Mouse (Mus musculus) embryonic stem cell, embryonic (primary cell): Measurements from ENCODE around the gene Pde2a.

Experiments used
- CTCF ChIA-PET, 4 experiments: fragments of 300-600 bp in 2 of 4; fragments of 350-600 bp in 2 of 4; sonication (Branson Sonifier 250); formaldehyde crosslinking; loops; one replicate each; lab custom pipeline; 2022; ENCODE audit warnings: inconsistent platforms in 2 of 4; lab: Charles Lee
- POLR2A ChIA-PET, 4 experiments: fragments of 300-600 bp in 2 of 4; fragments of 350-600 bp in 2 of 4; sonication (Branson Sonifier 250); formaldehyde crosslinking; loops; one replicate each; lab custom pipeline; 2022; ENCODE audit warnings: antibody characterized with exemption in 4 of 4, inconsistent platforms in 1 of 4; lab: Charles Lee

Pde2a gene

DNA sequence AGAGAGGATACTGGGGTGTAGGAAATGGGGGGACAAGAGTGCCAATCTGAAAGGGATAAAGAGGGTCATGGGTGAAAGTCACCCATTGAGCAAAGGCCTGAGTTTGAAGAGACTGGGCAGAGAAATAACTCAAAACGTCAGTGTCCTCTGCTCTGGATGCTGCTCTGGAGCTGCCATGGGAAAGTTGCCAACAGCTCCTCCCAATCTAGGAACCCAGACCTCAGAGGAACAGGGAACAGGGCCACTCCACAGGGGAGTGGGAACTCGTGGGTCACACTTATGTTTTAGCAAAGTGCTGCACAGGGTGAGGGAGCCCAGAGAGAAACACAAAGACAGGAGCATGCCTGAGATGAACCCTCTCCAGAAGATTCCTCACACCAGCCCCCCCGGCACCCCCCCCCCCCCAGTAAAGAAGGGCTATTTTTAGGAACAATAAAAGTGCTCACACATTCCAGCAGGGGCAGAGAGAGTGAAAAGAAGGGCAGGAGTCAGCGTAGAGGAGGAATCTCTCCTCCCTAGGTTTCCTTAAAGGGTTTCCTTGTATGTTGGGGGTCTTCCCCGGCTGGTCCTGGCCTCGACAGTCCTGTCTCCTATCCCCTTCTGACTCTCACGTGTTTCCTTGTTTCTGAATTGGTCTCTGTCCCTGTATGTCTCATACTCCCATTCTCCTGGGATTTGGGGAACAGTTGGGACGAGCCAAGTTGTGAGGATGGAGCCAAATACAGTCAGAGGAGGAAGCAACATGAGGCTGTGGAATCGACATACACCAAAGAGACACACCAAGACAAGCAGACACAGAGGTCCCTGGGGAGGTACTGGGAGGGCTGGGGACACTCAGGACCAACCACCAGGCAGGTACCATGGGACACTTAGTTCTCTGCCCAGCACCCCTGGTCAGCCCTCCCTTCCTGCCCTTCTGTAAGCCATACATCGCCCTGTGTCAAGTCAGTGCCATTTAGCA lies 51.4 kb downstream of the Pde2a start:
- POLR2A ChIA-PET, result no interaction called here
- CTCF ChIA-PET, result interaction anchor here in 1 of 4 experiments (1.3 kb wide), 1 partner anchor 45 kb away, joined by 3 read pairs; no protein-coding TSS in a partner anchor

DNA sequence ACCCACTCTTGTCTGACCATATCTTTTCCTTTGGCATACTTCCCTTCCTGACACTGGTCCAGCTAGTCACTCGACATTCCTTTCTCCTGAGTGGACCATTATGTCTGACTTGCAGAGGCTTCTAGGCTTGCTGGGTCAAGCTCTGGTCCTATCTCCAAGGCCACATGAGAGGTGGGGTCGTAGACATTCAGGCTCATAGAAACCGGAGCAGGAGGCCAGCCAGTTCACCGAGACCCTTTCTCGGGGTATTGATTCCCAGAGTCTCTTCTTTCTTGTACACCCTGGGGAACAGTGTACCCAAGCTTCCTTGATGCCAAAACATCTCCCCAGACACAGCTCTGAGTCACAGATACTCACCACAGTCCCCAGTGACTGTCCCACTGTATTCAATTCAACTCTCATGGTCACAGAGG lies 52.9 kb downstream of the Pde2a start:
- POLR2A ChIA-PET, result no interaction called here
- CTCF ChIA-PET, result interaction anchor here in 1 of 4 experiments (2.6 kb wide), 1 partner anchor 62 kb away, joined by 9 read pairs; no protein-coding TSS in a partner anchor

DNA sequence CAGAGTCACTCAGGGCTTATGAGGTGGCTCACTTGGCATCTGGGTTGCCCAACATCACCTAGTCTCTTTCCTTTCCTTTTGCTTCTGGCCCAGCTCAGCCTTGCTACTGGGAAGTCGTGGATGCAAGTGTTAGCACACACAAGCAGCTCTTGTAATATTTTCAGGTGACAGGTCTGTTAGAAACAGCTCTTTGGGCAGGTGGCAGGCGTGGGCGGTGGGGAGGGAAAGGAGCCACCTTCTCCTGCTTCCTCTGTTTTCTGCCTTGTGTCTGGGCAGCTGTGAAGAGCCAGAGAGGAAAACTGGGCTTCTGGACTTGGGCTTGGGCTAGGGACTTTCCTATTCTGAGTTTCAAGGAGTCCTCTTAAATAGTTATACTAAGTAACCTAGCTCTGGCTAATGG lies 54.5 kb downstream of the Pde2a start:
- POLR2A ChIA-PET, result no interaction called here
- CTCF ChIA-PET, result interaction anchor here in 1 of 4 experiments (2.6 kb wide), 1 partner anchor 63 kb away, joined by 9 read pairs; no protein-coding TSS in a partner anchor

DNA sequence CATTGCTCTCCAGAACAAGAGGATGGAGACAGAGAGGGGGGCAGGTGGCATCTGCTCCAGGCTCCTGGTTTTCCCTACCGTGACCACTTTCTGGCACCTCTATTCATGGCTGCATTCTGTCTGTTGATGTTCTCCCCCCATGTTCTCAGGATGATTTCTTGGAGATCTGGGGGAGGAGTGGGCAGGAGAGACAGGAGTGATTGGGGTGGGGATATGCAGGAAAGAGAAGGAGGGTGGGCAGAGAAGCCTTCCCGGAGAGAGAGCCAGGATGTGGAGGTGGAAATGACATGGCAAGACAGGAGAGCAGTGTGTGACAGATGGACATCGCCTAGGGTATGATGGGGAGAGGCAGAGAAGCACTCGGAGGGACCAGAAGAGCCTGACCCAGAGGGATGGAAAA lies 55.0 kb downstream of the Pde2a start:
- POLR2A ChIA-PET, result no interaction called here
- CTCF ChIA-PET, result interaction anchor here in 1 of 4 experiments (2.6 kb wide), 1 partner anchor 64 kb away, joined by 9 read pairs; no protein-coding TSS in a partner anchor

DNA sequence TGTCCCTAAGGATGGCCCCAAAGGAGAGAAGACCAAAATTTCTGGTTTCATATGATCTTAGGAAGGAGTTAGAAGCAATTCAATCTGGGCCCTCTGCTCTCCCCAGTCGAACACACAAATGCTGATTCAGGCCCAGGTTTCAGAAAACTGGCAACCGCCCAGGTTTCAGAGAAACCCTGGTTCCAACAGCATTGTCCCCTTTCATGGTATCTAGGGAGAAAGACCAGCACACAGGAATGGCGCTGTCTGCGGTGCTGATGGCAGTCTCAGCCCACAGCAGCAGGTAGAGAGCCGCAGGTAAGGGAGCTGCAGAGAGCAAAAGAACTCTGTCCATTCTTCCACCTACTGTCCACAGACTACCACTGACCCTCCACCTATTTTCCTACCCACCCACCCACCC lies 55.7 kb downstream of the Pde2a start:
- CTCF ChIA-PET, result interaction anchor here in 1 of 4 experiments (0.9 kb wide), 1 partner anchor 143 kb away, joined by 4 read pairs; no protein-coding TSS in a partner anchor
- POLR2A ChIA-PET, result no interaction called here

DNA sequence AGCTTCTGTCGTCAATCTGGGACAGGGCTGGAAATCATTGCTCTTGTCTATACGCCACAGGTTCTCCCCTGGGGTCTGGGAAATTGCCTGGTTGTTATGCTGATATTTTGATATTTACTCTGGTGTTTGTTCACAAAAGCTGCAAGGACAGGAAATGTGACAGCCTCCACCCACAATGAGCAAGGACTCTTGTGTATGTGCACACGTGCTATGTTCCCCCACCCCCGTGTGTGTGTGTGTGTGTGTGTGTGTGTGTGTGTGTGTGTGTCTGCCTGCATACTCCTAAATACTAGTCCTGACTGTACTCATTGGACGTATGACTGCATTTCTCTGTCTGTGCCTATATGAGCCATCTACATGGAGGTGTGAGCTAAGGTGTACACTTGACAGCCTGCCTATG lies 56.6 kb downstream of the Pde2a start:
- ChIA-PET CTCF (interaction anchor here in 3 of 4 experiments (0.6 to 1.3 kb wide), 3 partner anchors 25 to 429 kb away, joined by 3 to 4 read pairs (median 3); no protein-coding TSS in a partner anchor), POLR2A (interaction anchor here in 2 of 4 experiments (0.7 to 0.9 kb wide), 2 partner anchors 45 to 143 kb away, joined by 3 to 5 read pairs; no protein-coding TSS in a partner anchor)

DNA sequence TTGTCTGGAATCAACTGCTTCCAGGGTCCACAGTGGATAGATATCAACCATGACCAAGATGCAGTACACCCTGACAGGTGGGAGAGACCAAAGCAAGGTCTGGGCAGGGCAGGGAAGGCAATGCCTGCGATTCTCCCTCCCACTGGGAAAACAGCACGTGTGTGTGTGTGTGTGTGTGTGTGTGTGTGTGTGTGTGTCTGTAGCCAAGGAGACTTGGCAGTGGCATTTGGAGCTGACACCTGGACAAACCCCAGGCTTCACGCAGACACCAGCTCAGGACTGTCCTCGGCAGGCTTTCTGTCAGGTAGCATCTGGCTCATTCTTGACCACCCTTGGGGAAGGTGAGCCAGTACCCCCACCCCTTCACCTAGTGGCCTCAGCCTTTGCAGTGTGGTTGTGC lies 58.4 kb downstream of the Pde2a start:
- CTCF ChIA-PET, result interaction anchor here in 2 of 4 experiments (0.6 to 2.0 kb wide), 6 partner anchors 23 to 442 kb away, joined by 3 to 7 read pairs (median 3); no protein-coding TSS in a partner anchor
- POLR2A ChIA-PET, result interaction anchor here in 1 of 4 experiments (0.6 to 0.9 kb wide), 2 partner anchors 11 to 112 kb away, joined by 3 to 4 read pairs; no protein-coding TSS in a partner anchor

DNA sequence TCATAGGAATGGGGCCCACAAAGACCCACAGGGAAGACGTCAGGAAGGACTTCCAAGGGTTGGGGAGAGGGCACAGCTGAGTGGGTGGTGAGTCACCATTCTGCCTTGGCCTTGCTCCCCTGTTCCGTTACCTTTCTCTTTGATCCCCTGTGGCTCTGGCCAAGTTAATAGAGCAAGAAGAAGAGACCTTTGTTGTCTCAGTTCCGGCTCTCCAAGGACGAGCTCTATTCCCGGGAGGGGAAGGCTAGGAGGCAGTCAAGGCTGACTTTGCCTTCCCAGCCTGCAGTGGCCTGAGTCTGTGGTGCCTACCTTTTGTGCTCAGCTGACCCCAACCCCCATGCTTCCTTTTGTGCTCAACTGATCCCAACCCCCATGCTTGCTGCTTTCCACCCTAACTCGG lies 59.2 kb downstream of the Pde2a start:
- ChIA-PET POLR2A (interaction anchor here in 1 of 4 experiments (0.6 kb wide), 1 partner anchor 246 kb away, joined by 4 read pairs; no protein-coding TSS in a partner anchor), CTCF (interaction anchor here in 3 of 4 experiments (1.0 to 2.0 kb wide), 5 partner anchors 22 to 68 kb away, joined by 3 to 7 read pairs (median 4); no protein-coding TSS in a partner anchor)

DNA sequence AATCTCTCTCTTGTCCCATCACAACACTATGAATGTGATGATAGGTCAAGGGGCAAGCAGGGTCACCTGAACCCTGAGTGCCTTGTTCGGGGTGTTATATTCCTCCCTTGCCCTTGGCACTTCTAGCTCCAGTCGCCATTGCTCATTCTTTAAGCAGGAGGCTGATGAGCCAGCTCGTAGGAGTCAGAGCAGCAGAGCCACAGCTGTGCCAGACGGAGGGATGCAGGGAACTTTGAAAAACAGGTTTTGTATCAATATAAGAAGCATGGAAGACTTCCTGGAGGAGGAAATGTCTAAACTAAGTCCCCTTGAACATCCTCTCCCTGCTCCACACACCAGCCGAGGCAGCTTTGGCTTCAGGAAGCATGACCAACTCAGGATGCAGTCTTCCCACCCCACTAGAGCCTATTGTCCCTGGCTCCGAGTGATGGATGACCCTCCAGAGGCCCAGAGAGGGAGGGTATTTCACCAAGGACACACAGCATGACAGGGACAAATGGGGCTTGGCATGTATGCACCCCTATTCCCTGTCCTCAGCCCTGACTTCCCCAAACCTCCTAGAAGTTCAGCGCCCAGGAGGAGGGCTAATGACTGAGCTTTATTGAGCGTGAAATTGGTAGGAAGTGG lies 60.5 kb downstream of the Pde2a start:
- POLR2A ChIA-PET, result interaction anchor here in 1 of 4 experiments (0.5 kb wide), 1 partner anchor 512 kb away, joined by 3 read pairs; no protein-coding TSS in a partner anchor
- CTCF ChIA-PET, result interaction anchor here in 2 of 4 experiments (0.7 to 2.0 kb wide), 3 partner anchors 21 to 69 kb away, joined by 3 to 5 read pairs (median 5); no protein-coding TSS in a partner anchor

DNA sequence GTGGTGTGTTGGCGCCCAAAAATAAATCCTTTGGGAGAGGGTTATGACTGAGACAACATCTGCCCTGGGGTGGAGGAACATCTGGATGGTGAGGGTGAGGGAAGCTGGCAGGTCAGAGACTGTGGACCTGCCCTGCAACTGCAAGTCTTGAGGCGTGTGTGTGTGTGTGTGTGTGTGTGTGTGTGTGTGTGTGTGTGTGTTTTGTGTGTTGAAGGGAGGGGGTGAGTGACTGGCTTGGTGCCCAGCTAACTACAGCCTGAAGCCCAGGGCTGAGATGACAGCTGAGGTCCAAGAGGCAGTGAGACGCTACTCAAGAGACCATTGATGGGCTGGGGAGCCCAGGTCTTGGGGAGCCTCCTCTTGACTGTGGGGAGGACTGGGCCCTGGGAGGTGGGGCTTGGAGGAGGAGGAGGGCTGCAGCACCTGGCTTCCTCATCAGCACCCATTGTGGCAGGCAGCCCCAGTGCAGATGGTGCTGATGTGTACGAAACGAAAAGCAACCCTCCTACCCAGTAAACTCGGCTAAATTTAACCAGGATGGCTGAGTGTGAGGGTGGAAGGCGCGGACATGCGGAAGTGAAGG lies 61.1 kb downstream of the Pde2a start:
- ChIA-PET CTCF (interaction anchor here in 2 of 4 experiments (0.7 to 2.0 kb wide), 4 partner anchors 21 to 70 kb away, joined by 3 to 5 read pairs (median 4); no protein-coding TSS in a partner anchor), POLR2A (interaction anchor here in 1 of 4 experiments (0.6 kb wide), 1 partner anchor 374 kb away, joined by 3 read pairs; no protein-coding TSS in a partner anchor)

DNA sequence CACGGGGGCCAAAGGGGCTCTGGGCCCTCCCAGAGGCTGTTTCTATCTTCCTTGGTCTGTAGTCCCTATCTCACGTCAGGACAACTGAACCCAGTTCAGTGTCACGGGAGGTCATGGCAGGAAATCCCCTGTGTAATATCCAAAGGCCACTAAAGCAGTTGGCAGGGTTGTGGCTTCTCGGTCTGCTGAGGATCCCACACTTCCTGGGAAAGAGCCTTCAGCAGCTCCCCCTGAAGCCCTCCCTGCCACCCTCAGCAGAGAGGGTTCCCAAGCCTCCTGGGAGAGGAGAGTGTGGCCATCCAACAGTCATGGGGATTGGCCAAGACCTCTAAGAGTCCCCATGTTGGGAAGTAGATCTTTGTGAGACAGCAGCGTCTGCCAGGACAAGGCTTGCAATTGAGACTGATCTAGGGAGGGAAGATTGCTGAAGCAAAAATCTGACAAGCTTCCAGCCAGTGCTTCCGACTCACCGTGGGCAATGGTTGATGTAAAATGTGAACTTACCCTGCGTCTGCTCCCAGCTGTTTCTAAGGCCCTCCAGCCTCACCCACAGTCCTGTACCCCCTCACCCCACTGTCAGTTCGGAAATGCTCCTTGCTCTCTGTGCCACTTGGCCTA lies 62.1 kb downstream of the Pde2a start:
- CTCF ChIA-PET, result interaction anchor here in 2 of 4 experiments (0.5 to 1.1 kb wide), 4 partner anchors 14 to 612 kb away, joined by 3 to 5 read pairs (median 4); no protein-coding TSS in a partner anchor
- POLR2A ChIA-PET, result interaction anchor here in 1 of 4 experiments (0.6 kb wide), 1 partner anchor 36 kb away, joined by 3 read pairs; no protein-coding TSS in a partner anchor

DNA sequence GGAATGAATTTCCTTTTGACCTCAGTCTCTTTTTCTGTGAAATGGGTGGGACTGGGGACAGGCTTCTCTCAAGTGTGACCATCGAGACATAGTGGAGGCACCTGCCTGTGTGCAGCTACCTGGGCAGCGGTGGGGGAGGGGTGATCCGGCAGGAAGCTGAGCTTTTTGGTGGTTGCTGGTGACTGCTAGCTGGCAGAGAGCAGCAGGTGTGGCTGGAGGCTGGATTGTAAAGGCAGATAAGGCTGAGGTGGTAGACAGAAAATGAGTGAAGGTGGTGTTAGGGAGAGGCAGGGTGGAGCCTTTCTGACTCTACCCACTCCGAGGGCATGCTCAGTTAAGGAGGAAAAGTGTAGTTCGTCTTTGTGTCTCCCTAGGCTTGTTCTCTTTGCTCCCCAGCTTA lies 65.6 kb downstream of the Pde2a start:
- ChIA-PET CTCF (interaction anchor here in 2 of 4 experiments (0.9 to 1.4 kb wide), 4 partner anchors 15 to 74 kb away, joined by 3 to 4 read pairs (median 3); no protein-coding TSS in a partner anchor), POLR2A (no interaction called here)

DNA sequence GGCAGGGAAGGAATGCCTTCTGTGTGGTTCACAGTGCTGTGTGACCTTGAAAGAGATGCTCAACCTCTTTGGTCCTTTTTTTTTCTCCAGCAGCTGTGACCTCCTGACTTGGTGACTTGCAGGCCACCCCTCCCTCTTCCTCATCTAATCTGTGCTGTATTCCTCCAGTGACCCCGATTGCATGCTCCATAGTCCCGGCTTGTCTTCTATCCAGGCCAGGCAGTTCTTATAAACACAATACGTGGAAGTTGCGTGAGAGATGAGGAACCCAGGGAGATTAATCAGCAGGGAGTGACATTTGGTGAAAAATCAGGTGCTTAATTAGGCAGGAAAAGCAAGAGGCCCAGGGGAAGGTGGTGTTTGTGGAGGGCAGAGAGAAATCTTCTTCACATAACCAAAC lies 69.5 kb downstream of the Pde2a start:
- ChIA-PET POLR2A (no interaction called here), CTCF (interaction anchor here in 2 of 4 experiments (1.1 to 1.3 kb wide), 2 partner anchors 12 to 78 kb away, joined by 3 to 4 read pairs; no protein-coding TSS in a partner anchor)

DNA sequence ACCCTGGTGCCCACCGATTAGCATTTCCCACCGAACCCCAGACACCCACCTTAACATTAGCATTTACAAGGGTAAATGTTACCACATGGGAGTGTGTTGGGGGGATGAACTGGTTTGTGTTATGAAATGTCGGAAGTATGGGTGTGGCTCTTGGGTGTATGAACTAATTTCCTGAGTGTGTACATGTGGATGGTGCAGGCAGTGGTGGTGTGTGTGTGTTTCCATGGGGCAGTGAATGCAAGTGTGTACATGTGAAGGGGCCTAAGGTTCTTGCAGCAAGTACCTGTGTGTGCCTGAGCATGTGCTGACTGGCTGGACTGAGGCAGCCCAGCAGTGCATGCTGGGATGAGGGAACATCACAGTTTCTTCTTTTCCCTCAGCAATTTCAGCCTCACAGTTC lies 76.9 kb downstream of the Pde2a start:
- ChIA-PET POLR2A (no interaction called here), CTCF (interaction anchor here (0.6 to 2.7 kb wide), 7 partner anchors 15 to 86 kb away, joined by 3 to 11 read pairs (median 4); no protein-coding TSS in a partner anchor)

DNA sequence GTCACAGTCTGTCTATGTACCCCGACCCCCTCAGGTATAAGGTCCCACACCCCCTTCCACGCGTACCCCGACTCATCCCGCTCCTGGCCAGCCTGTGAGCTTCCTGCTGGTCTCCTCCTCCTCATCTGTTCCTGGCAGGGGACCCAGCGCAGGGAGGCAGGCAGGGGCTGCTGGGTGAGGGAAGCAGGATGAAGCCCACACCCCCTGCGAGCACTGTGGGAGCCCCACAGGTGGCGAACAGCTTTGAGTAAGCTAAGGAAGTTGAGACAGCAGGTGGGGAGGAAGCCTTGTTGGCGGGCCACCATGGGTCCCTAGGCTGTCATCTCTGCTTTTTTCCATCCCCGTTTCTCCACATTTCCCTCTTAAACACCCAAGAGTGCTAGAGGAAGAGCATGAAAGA lies 77.8 kb downstream of the Pde2a start:
- ChIA-PET POLR2A (interaction anchor here in 1 of 4 experiments (1.3 kb wide), 1 partner anchor 177 kb away, joined by 3 read pairs; no protein-coding TSS in a partner anchor), CTCF (interaction anchor here in 2 of 4 experiments (0.6 to 2.7 kb wide), 4 partner anchors 16 to 476 kb away, joined by 3 to 11 read pairs (median 4); no protein-coding TSS in a partner anchor)

DNA sequence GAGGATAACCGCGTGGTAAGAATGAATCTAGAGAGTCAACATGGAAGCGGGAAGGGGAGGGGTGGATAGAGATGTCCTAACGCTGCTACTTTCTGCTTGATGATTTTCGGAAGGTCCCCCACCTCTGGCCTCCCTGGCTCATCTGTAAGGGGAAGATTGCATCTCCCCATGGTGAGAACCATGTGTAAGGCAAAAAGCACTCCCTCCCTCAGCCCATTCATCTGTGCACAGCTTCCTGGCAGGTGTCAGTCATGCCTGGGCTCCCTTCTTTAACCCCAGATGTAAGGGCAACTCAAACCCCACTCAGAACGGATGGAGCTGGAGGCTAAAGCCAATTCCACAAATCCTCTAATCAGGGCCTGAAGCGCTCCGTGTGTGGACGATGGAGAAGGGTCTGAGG lies 78.2 kb downstream of the Pde2a start:
- POLR2A ChIA-PET, result interaction anchor here in 1 of 4 experiments (1.0 to 1.3 kb wide), 2 partner anchors 8 to 178 kb away, joined by 3 read pairs; no protein-coding TSS in a partner anchor
- CTCF ChIA-PET, result interaction anchor here in 2 of 4 experiments (0.6 to 2.7 kb wide), 7 partner anchors 16 to 476 kb away, joined by 3 to 19 read pairs (median 5); no protein-coding TSS in a partner anchor

DNA sequence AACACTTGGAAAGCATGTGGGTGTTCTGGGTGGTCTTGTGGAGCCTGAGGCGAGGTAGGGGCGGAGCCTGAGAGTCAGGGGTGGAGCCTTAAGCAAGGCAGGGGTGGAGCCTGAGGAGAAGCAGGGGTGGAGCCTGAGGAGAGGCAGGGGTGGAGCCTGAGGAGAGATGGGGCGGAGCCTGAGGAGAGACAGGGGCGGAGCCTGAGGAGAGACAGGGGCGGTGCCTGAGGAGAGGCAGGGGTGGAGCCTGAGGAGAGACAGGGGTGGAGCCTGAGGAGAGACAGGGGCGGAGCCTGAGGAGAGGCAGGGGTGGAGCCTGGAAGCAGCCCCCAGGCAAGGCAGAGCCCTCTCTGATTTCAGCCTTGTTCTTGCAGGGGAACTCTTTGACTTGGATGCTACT lies 79.7 kb downstream of the Pde2a start:
- ChIA-PET CTCF (interaction anchor here (0.6 to 4.3 kb wide), 36 partner anchors 10 to 465 kb away, joined by 3 to 39 read pairs (median 5); partner anchors contain the start of gene Atg16l2 (in 1 of the 4)), POLR2A (interaction anchor here in 2 of 4 experiments (0.5 to 1.3 kb wide), 3 partner anchors 153 to 355 kb away, joined by 3 read pairs; no protein-coding TSS in a partner anchor)
